Mouse (Mus musculus) ES-Bruce4 (cell line): ENCODE results near the gene Slc8b1. TPM values are rescaled to one million over a fixed set of nuclear protein-coding genes. Genes with fewer than 3 reads are reported as not detected.

ENCODE experiments used
- H3K27ac ChIP-seq: 2 replicates; pipeline ENCODE4 v1.5.1; 2012; ENCODE audit warnings: low read length, inconsistent platforms; ENCODE audit not compliant: insufficient read depth
- H3K27me3 ChIP-seq: 2 replicates; pipeline ENCODE4 v1.6.1; 2012; ENCODE audit warnings: mild to moderate bottlenecking, low read length, inconsistent platforms; ENCODE audit not compliant: control insufficient read depth, poor library complexity, insufficient read depth, severe bottlenecking
- H3K36me3 ChIP-seq: 2 replicates; pipeline ENCODE4 v1.6.1; 2012; ENCODE audit warnings: inconsistent platforms, mild to moderate bottlenecking, low read length, moderate library complexity; ENCODE audit not compliant: control insufficient read depth, poor library complexity, insufficient read depth, severe bottlenecking
- H3K4me1 ChIP-seq: one replicate; pipeline ENCODE4 v1.8.1; 2011; ENCODE audit warnings: low read length; ENCODE audit not compliant: control insufficient read depth, insufficient read depth
- H3K4me3 ChIP-seq: 2 replicates; pipeline ENCODE4 v1.5.1; 2011; ENCODE audit warnings: low read depth, mild to moderate bottlenecking, low read length
- H3K9ac ChIP-seq: 2 replicates; pipeline ENCODE4 v1.6.1; 2012; ENCODE audit warnings: low read depth, mild to moderate bottlenecking, inconsistent platforms; ENCODE audit not compliant: poor library complexity, severe bottlenecking
- H3K9me3 ChIP-seq: replicated peaks from 2 replicates; pipeline ENCODE4 v1.6.1; 2012; ENCODE audit warnings: mild to moderate bottlenecking, low read length, inconsistent platforms; ENCODE audit not compliant: control insufficient read depth, poor library complexity, insufficient read depth, severe bottlenecking
- CTCF ChIP-seq: IDR thresholded peaks from one replicate; pipeline ENCODE4 v1.8.1; 2011; ENCODE audit warnings: low read depth, low read length
- EP300 ChIP-seq: IDR thresholded peaks from 2 replicates; pipeline ENCODE4 v1.6.1; 2011; ENCODE audit warnings: low read depth, low read length; ENCODE audit not compliant: insufficient read depth
- POLR2A ChIP-seq: IDR thresholded peaks from one replicate; pipeline ENCODE4 v1.8.1; 2011; ENCODE audit warnings: low read length; ENCODE audit not compliant: insufficient read depth
- polyA plus RNA-seq: library from polyadenylated mRNA; stranded (reverse); fragments of >200 nt; gene quantifications from 2 replicates; pipeline ENCODE4 v1.2.4, GENCODE M21; 2011; ENCODE audit warnings: low read depth; ENCODE audit not compliant: missing spikeins, insufficient read depth, insufficient read length

Gene Slc8b1
- polyA plus RNA-seq, 1 experiment = 19.1 TPM

DNA sequence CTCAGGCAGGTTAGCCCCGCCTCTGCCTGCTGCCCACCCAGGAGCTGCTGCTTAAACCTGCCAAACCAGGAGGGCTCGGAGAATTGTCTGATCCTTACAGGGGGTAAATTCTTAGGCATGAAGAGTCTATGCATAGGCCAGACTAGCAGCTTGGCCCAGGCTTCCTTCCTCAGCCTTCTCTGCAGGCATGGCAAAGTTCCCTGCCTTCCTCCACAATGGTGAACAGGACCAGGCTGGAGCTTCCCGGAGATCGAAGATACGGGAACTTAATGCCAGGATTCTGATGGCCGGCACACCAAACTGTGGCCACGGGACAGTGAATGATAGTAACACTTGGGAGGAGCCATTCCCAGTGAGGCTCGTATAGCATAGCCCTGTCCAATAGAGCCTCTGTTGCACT lies 47.1 kb downstream of the Slc8b1 start:
- no peak overlapping the region for H3K9ac ChIP-seq
- no peaks in the 10 kb centered on the region for H3K27me3 ChIP-seq
- no peaks in the 10 kb centered on the region for H3K36me3 ChIP-seq
- no peak overlapping the region for H3K27ac ChIP-seq
- no peaks in the 10 kb centered on the region for H3K9me3 ChIP-seq
- no peaks in the 10 kb centered on the region for H3K4me1 ChIP-seq
- TF ChIP-seq CTCF (no peak), EP300 (no peak)
- H3K4me3 ChIP-seq = no peak overlapping the region

DNA sequence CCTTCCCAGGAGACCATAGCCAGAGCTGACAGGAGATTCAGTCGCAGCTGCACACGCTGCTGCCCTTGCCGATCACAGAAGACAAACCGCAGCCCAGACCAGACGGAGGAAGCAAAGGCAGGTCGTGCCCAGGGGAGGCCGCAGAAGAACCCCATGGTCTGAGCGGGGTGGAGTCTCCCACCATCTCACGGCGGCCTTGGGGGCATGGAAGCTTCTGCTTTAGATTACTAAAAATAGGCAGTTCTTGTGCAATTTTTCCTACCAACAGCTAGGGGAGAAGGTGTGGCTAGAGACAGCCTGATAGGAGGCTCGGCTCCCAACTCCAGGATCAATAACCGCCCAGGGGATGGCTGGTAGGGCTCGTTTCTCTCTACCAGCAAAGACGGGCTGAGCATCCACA lies 47.8 kb downstream of the Slc8b1 start:
- Histone ChIP-seq H3K9me3 (no peaks in the 10 kb centered on the region), H3K27me3 (no peaks in the 10 kb centered on the region), H3K4me3 (peak overlapping the region; percentile 18), H3K36me3 (no peaks in the 10 kb centered on the region), H3K27ac (no peak overlapping the region), H3K9ac (peak overlapping the region; percentile 12; the same call in 1 of the 2 replicates), H3K4me1 (no peaks in the 10 kb centered on the region)
- TF ChIP-seq POLR2A (no peak), CTCF (no peak), EP300 (no peak)

DNA sequence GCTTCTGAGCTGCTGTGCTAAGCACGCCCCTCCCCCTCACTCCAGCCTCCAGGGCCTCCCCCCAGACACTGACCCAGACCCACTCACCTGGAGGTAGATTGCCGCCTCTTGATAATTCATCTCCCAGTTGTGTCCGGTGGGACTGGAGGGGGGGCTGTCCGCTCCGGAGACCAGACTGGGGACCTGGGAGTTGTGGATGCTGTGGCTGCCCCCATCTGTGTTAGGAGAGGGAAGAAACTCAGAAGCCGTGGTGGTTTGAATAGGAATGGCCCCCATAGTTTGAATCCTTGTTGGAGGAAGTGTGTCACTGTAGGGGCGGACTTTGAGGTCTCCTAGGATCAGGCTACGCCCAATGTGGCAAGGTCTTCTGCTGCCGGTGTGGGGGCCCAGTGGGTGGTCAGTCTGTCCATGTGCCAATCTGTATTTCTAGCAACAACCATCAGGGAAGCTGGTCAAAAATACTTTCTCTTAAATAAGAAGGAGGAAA lies 49.2 kb downstream of the Slc8b1 start:
- TF ChIP-seq POLR2A = no peak
- Histone ChIP-seq H3K36me3 (no peaks in the 10 kb centered on the region), H3K4me3 (no peak overlapping the region), H3K27me3 (no peaks in the 10 kb centered on the region), H3K9ac (no peak overlapping the region), H3K9me3 (no peaks in the 10 kb centered on the region), H3K27ac (no peak overlapping the region), H3K4me1 (no peaks in the 10 kb centered on the region)

DNA sequence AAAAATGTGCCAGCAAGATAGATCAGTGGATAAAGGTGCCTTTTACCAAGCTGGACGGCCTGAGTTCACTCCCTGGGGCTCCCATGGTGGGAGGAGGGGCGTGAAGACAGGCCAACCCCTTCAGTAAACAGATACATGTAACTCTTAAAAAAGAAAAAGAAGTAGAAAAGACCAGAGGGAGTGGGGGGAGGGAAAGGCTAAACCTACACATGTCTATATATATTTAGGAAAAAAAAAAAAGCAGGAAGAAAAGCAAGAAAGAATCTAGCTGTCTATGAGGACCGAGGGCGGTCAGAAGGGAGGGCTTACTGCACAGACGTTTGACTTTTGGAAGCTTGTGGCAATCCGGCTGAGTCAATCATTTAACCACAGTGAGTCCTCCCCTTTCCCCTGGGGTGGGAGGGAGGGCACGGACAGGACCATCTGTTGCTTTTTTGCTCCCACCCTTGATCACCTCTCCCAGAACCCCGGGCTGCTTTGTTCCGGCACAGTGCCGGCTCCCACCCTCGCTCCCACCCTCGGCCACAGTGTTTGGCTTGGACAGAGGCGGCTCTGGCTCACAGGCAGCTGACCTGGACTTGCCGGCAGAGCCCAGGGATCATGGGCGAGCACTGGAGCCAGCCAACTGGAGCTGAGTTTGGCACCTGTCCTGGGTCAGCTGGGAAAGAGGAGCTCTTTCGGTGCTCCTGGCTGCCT lies 49.8 kb downstream of the Slc8b1 start:
- no peaks in the 10 kb centered on the region for H3K4me1 ChIP-seq

DNA sequence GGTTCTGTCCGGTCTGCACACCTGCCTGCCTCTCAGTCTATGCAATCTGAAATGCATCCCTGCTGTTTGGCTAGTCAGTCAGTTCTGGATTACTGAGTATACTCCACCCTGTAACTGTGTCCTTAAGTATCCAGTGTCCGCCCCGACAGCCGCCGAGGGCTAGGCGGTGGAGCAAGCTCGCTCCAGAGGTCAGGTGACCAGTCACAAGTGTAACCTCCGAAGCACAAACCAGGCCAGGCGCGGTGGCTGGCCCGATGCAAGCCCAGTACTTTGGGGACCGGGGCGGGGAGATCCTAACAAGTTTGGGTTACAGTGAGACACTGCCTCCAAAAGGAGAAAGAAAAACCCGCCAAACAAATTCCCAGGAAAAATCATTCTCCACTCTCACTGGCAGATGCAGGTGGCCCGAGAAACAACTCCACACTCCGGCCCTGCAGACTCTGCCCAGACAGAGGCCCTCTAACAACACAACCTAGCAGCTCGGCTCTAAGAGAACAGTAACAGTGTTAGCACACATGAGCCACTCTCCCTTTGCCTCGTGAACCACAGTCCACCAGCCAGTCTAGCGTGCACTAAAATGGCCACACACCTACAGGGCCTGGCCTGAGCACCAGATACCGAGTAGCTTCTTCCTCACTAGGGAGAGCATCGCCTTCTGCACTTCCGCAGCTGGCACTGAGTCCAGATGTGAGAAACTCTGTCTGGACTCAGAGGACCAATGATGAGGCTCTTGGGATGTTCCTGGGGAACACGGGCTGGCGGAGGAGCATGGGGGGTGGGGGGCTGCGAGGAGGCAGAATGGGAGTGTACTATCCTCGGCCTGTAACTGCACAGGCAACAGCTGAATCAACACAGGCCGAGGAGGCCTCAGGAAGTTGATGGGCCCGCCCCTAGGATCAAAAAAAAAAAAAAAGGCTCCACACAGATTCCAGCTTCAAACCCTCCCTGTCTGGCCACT lies 52.3 kb downstream of the Slc8b1 start:
- Histone ChIP-seq H3K4me1 (no peaks in the 10 kb centered on the region), H3K9ac (peak overlapping the region; percentile 55), H3K27me3 (no peaks in the 10 kb centered on the region), H3K36me3 (no peaks in the 10 kb centered on the region), H3K4me3 (peak overlapping the region; percentile 16), H3K9me3 (no peaks in the 10 kb centered on the region), H3K27ac (peak overlapping the region; percentile 74)
- TF ChIP-seq EP300 = peak; percentile 74; the same call in 1 of the 2 replicates
- TF ChIP-seq CTCF = no peak

More for the DNA sequence above, 49.8 kb downstream of the Slc8b1 start:
- no peak overlapping the region for H3K4me3 ChIP-seq
- H3K36me3 ChIP-seq = no peaks in the 10 kb centered on the region
- H3K9me3 ChIP-seq = no peaks in the 10 kb centered on the region
- no peak overlapping the region for H3K27ac ChIP-seq
- H3K9ac ChIP-seq = no peak overlapping the region
- H3K27me3 ChIP-seq = no peaks in the 10 kb centered on the region
- TF ChIP-seq POLR2A (no peak), CTCF (no peak), EP300 (no peak)

DNA sequence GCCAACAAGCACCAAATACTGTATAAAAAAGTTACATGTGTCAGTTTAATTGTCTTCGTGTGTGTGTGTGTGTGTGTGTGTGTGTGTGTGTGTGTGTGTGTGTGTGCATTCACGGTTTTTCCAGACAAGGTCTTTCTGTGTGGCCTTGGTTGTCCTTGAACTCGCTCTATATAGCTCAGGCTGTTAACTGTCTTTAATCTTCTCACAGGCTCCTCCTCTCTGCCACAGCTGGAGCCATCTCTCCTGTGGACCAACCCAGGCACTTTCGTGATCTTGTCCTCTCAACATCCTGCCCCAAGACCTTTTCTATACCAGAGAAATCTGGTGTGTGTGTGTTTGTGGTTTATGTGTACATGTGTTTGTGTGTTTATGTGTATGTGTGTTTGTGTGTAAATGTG lies 52.9 kb downstream of the Slc8b1 start:
- H3K27ac ChIP-seq = peak overlapping the region; percentile 74
- no peaks in the 10 kb centered on the region for H3K27me3 ChIP-seq
- TF ChIP-seq EP300 (no peak), POLR2A (no peak), CTCF (no peak)
- no peaks in the 10 kb centered on the region for H3K4me1 ChIP-seq
- H3K36me3 ChIP-seq = no peaks in the 10 kb centered on the region
- H3K9me3 ChIP-seq = no peaks in the 10 kb centered on the region
- no peak overlapping the region for H3K9ac ChIP-seq
- no peak overlapping the region for H3K4me3 ChIP-seq
